In the genomic region with DNA sequence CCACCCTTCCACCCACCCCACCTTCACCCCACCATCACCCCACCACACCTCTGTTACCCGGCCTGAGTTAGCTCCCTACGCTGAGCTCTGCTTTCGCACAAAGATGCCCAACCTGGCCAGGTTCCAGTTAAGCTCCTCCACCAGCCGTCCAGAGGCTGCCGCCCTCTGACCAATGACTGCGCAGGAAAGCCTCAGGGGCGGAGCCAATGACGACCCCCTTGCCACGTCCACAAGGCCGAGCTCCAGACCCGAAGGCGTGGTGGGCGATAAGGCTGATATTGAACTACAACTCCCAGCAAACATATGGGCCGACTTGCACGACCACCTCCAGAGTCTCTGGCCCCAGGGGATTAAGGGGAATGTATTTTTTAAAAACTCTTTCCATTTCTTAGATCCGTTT, we compare ENCODE assay signal across 8 mouse cellular contexts. TPM values are rescaled to one million over a fixed set of nuclear protein-coding genes. Genes with fewer than 3 reads are reported as not detected.
DNase-seq lines count a peak whose midpoint lies in the region; ATAC-seq and TF ChIP-seq lines count a peak whose summit lies in the region.

A gene (minus strand): TSS at position 174 of the 400 bp plus-strand sequence.

- peak within 1 kb of the TSS; percentile 64 for H3K4me2 ChIP-seq in forebrain, embryonic 11.5 days (ENCODE audit: low read depth, low read length, severe bottlenecking)
- peak within 1 kb of the TSS; percentile 65 for H3K4me2 ChIP-seq in heart, postnatal 0 days (ENCODE audit: low read depth, low read length)

- no peaks in the 10 kb centered on the region for H3K9me3 ChIP-seq in forebrain, embryonic 11.5 days (ENCODE audit: control insufficient read depth, low read length)
- H3K9me3 ChIP-seq in heart, postnatal 0 days (replicated peaks; ENCODE audit: control insufficient read depth, low read length): no peaks in the 10 kb centered on the region
- no peaks in the 10 kb centered on the region for H3K9me3 ChIP-seq in megakaryocyte, embryonic 14.5 days

- peak within 1 kb of the TSS; percentile 58 for H3K9ac ChIP-seq in forebrain, embryonic 11.5 days (ENCODE audit: low read length)
- peak within 1 kb of the TSS; percentile 58 for H3K9ac ChIP-seq in heart, postnatal 0 days (replicated peaks; ENCODE audit: low read depth, low read length)

- peaks cover 3% of the 10 kb centered on the region; the same call in 1 of the 2 replicates for H3K4me1 ChIP-seq in forebrain, embryonic 11.5 days (replicated peaks; ENCODE audit: control insufficient read depth, insufficient read depth, low read length)
- no peaks in the 10 kb centered on the region; the same call in 1 of the 2 replicates for H3K4me1 ChIP-seq in heart, postnatal 0 days (ENCODE audit: control insufficient read depth, insufficient read depth)
- H3K4me1 ChIP-seq in megakaryocyte, embryonic 14.5 days: peaks cover 60% of the 10 kb centered on the region

- under 1% methylated on average over 16 of the region's 16 CpGs for WGBS in forebrain, embryonic 11.5 days
- WGBS in heart, postnatal 0 days: under 1% methylated on average over 16 of the region's 16 CpGs

- no peak for ATAC-seq in cerebellum, adult (ENCODE audit: insufficient number of reproducible peaks, low FRiP score, low TSS enrichment)
- peak; percentile 95 for ATAC-seq in forebrain, embryonic 11.5 days (replicated peaks; ENCODE audit: low FRiP score)
- peak; percentile 91 for ATAC-seq in heart, postnatal 0 days (ENCODE audit: insufficient read depth, low read depth)

- no peaks in the 10 kb centered on the region for H3K27me3 ChIP-seq in forebrain, embryonic 11.5 days (ENCODE audit: control insufficient read depth, insufficient read depth, low read length)
- H3K27me3 ChIP-seq in heart, postnatal 0 days (ENCODE audit: control insufficient read depth, insufficient read depth, low read length): no peaks in the 10 kb centered on the region
- H3K27me3 ChIP-seq in megakaryocyte, embryonic 14.5 days (replicated peaks): peaks cover 58% of the 10 kb centered on the region
- no peaks in the 10 kb centered on the region for H3K27me3 ChIP-seq in splenic B cell, adult 2 months (ENCODE audit: control insufficient read depth, insufficient read depth, low read length, poor library complexity, severe bottlenecking)

- TF ChIP-seq EP300 in heart, postnatal 0 days (IDR thresholded peaks at IDR 0.05; ENCODE audit: low read depth): no peak

- no peaks in the 10 kb centered on the region for H3K36me3 ChIP-seq in forebrain, embryonic 11.5 days (ENCODE audit: control insufficient read depth, insufficient read depth, low read length)
- peaks cover under 1% of the 10 kb centered on the region; the same call in 1 of the 2 replicates for H3K36me3 ChIP-seq in heart, postnatal 0 days (replicated peaks; ENCODE audit: control insufficient read depth, insufficient read depth, low read length)
- no peaks in the 10 kb centered on the region for H3K36me3 ChIP-seq in megakaryocyte, embryonic 14.5 days (replicated peaks; ENCODE audit: low read length)
- no peaks in the 10 kb centered on the region for H3K36me3 ChIP-seq in splenic B cell, adult 2 months (ENCODE audit: control insufficient read depth, insufficient read depth, low read length, poor library complexity, severe bottlenecking)

- no peak within 1 kb of the TSS for H3K27ac ChIP-seq in forebrain, embryonic 11.5 days (ENCODE audit: low read depth, low read length)
- H3K27ac ChIP-seq in heart, postnatal 0 days (ENCODE audit: low read depth): peak within 1 kb of the TSS; percentile 83

- peak; percentile 22 to 26 for DNase-seq in cerebellum, postnatal 36 days
- DNase-seq in adrenal gland, adult 8-10 months: no peak
- peak; percentile 94 for DNase-seq in forebrain, embryonic 11.5 days (ENCODE audit: low spot score)
- peak; percentile 96 for DNase-seq in heart, postnatal 0 days (ENCODE audit: low spot score)
- DNase-seq in kidney, postnatal 25 days: peak; percentile 83 to 89
- DNase-seq in splenic B cell, adult 2 months (ENCODE audit: low read depth, low spot score): peak; percentile 40

- H3K4me3 ChIP-seq in forebrain, embryonic 11.5 days (ENCODE audit: low read depth, low read length): peak within 1 kb of the TSS; percentile 46
- H3K4me3 ChIP-seq in heart, postnatal 0 days (ENCODE audit: low read depth, low read length): peak within 1 kb of the TSS; percentile 50
- H3K4me3 ChIP-seq in megakaryocyte, embryonic 14.5 days (replicated peaks): peak within 1 kb of the TSS; percentile 56

- no peak for TF ChIP-seq CTCF in heart, postnatal 0 days (IDR thresholded peaks at IDR 0.05; ENCODE audit: low read depth)

RNA-seq across cellular contexts. Expression of the gene that starts here (rescaled TPM):
- total RNA-seq in adrenal gland, adult 8-10 months (2022): 10 to 100 TPM; 33.1 to 51.0 (median 37.1) TPM
- 110 and 118 TPM in 2 replicates for polyA plus RNA-seq in forebrain, embryonic 11.5 days (2014; fragmentation: Nextera tagmentation; extraction: Ambion mirVana)
- 125 and 141 TPM in 2 replicates for total RNA-seq in heart, postnatal 0 days (2014; rRNA removed; ENCODE audit: low replicate concordance)
- 100 and 108 TPM in 2 replicates for polyA plus RNA-seq in heart, postnatal 0 days (2015; fragmentation: Nextera tagmentation; extraction: Ambion mirVana)
- 1.7 TPM in 1 of 2 replicates, not detected in the other for polyA plus RNA-seq in megakaryocyte, embryonic 14.5 days (2012; ENCODE audit: insufficient read depth, low replicate concordance)

Comparison
In these comparisons a context has a peak if more than half of its experiments do, and no peak if none do; other contexts are left out.
1. RNA of the gene that starts here (polyA plus RNA-seq): 110 to 118 TPM in forebrain, embryonic 11.5 days and 100 to 108 TPM in heart, postnatal 0 days; 1.7 TPM in megakaryocyte, embryonic 14.5 days; every median in the first group is over 10 times any median in the second.
2. Peak in every context shown above with its lines, with median percentiles within 50 percentile points of each other: H3K4me3 ChIP-seq.